Mouse (Mus musculus): Measurements from ENCODE around the gene C1d. TPM values are rescaled to one million over a fixed set of nuclear protein-coding genes. Genes with fewer than 3 reads are reported as not detected.

C1d gene
- polyA plus RNA-seq (2017; shearing (Covaris generic)) = 61.7 TPM

GRCm38 (mm10) chr11:17257443-17257842, at the start of gene C1d:
C1d (plus strand) TSS chr11:17257579.

GRCm38 (mm10) chr11:17211258-17212140, 45.9 kb upstream of the C1d start, which contains the start of gene Pno1:
Pno1 (minus strand) TSS chr11:17211568.

Other genes starting within 250 kb of the C1d start
- gene Cnrip1, start 206.0 kb upstream of the C1d start, polyA plus RNA-seq (2017; shearing (Covaris generic)) = 5.8 TPM
- gene Plek, start 205.2 kb upstream of the C1d start, polyA plus RNA-seq (2017; shearing (Covaris generic)) = 2.1 TPM
- 99.9 TPM for gene Ppp3r1, start 98.3 kb upstream of the C1d start, polyA plus RNA-seq (2017; shearing (Covaris generic))
- 30.8 TPM for gene Wdr92, start 75.5 kb upstream of the C1d start, polyA plus RNA-seq (2017; shearing (Covaris generic))
- 44.5 TPM for gene Pno1, start 46.0 kb upstream of the C1d start, polyA plus RNA-seq (2017; shearing (Covaris generic))

Data from CD4-positive, CD25-positive, alpha-beta regulatory T cell (primary cell).